Mouse (Mus musculus): ENCODE data around the gene Nenf. TPM values are rescaled to one million over a fixed set of nuclear protein-coding genes. Genes with fewer than 3 reads are reported as not detected.

Nenf gene
- total and polyA plus RNA-seq, 2 experiments, result 24.3 to 31.5 TPM

- WGBS, result 94% methylated on average over 4 of the region's 4 CpGs
- TF ChIP-seq POLR2A (IDR thresholded peaks at IDR 0.05; ENCODE audit: extremely low read depth, insufficient read depth, low read length) (no peak), CTCF (IDR thresholded peaks at IDR 0.05; ENCODE audit: low read depth, low read length) (no peak)
- no peak overlapping the region for H3K4me3 ChIP-seq (ENCODE audit: insufficient read depth, low read depth, low read length)
- no peaks in the 10 kb centered on the region for H3K79me2 ChIP-seq (ENCODE audit: control insufficient read depth, insufficient read depth, low read length)
- H3K27me3 ChIP-seq (ENCODE audit: control insufficient read depth, insufficient read depth, low read length), result no peaks in the 10 kb centered on the region
- DNase-seq (ENCODE audit: extremely low read depth, low read depth, low spot score), result no peak
- H3K9ac ChIP-seq (ENCODE audit: low read depth, low read length), result no peak overlapping the region
- no peaks in the 10 kb centered on the region for H3K4me1 ChIP-seq (ENCODE audit: control insufficient read depth, insufficient read depth, low read length)
- H3K36me3 ChIP-seq (ENCODE audit: control insufficient read depth, insufficient read depth, low read length), result no peaks in the 10 kb centered on the region
- H3K27ac ChIP-seq (replicated peaks; ENCODE audit: insufficient read depth, low read depth, low read length), result no peak overlapping the region
Observed at GRCm38 (mm10) chr1:191340530-191340929, 22.5 kb upstream of the Nenf start.

- Histone ChIP-seq H3K4me3 (ENCODE audit: insufficient read depth, low read depth, low read length) (no peak overlapping the region), H3K79me2 (ENCODE audit: control insufficient read depth, insufficient read depth, low read length) (no peaks in the 10 kb centered on the region), H3K27me3 (ENCODE audit: control insufficient read depth, insufficient read depth, low read length) (no peaks in the 10 kb centered on the region), H3K4me1 (ENCODE audit: control insufficient read depth, insufficient read depth, low read length) (no peaks in the 10 kb centered on the region), H3K9ac (ENCODE audit: low read depth, low read length) (no peak overlapping the region), H3K36me3 (ENCODE audit: control insufficient read depth, insufficient read depth, low read length) (no peaks in the 10 kb centered on the region), H3K27ac (replicated peaks; ENCODE audit: insufficient read depth, low read depth, low read length) (no peak overlapping the region)
- 83% methylated on average over 2 of the region's 2 CpGs for WGBS
- no peak for TF ChIP-seq POLR2A (IDR thresholded peaks at IDR 0.05; ENCODE audit: extremely low read depth, insufficient read depth, low read length)
- no peak for TF ChIP-seq CTCF (IDR thresholded peaks at IDR 0.05; ENCODE audit: low read depth, low read length)
- no peak for DNase-seq (ENCODE audit: extremely low read depth, low read depth, low spot score)
Observed at GRCm38 (mm10) chr1:191339876-191340275, 21.9 kb upstream of the Nenf start.

- Histone ChIP-seq H3K27me3 (ENCODE audit: control insufficient read depth, insufficient read depth, low read length) (no peaks in the 10 kb centered on the region), H3K4me1 (ENCODE audit: control insufficient read depth, insufficient read depth, low read length) (peaks cover 2% of the 10 kb centered on the region; the same call in 1 of the 2 replicates), H3K36me3 (ENCODE audit: control insufficient read depth, insufficient read depth, low read length) (no peaks in the 10 kb centered on the region), H3K79me2 (ENCODE audit: control insufficient read depth, insufficient read depth, low read length) (no peaks in the 10 kb centered on the region), H3K4me3 (ENCODE audit: insufficient read depth, low read depth, low read length) (no peak overlapping the region), H3K9ac (ENCODE audit: low read depth, low read length) (no peak overlapping the region), H3K27ac (replicated peaks; ENCODE audit: insufficient read depth, low read depth, low read length) (no peak overlapping the region)
- 88% methylated on average over 5 of the region's 5 CpGs for WGBS
- TF ChIP-seq CTCF (IDR thresholded peaks at IDR 0.05; ENCODE audit: low read depth, low read length), result no peak
- TF ChIP-seq POLR2A (IDR thresholded peaks at IDR 0.05; ENCODE audit: extremely low read depth, insufficient read depth, low read length), result no peak
- DNase-seq (ENCODE audit: extremely low read depth, low read depth, low spot score), result no peak
Observed at GRCm38 (mm10) chr1:191334500-191334899, 16.5 kb upstream of the Nenf start.

GRCm38 (mm10) chr1:191330356-191330755 is 12.4 kb upstream of the Nenf start:
- no peak for DNase-seq (ENCODE audit: extremely low read depth, low read depth, low spot score)
- H3K27ac ChIP-seq (replicated peaks; ENCODE audit: insufficient read depth, low read depth, low read length), result no peak overlapping the region
- WGBS, result 83% methylated on average over 4 of the region's 4 CpGs
- TF ChIP-seq POLR2A (IDR thresholded peaks at IDR 0.05; ENCODE audit: extremely low read depth, insufficient read depth, low read length), result no peak
- no peak for TF ChIP-seq CTCF (IDR thresholded peaks at IDR 0.05; ENCODE audit: low read depth, low read length)
- H3K4me3 ChIP-seq (ENCODE audit: insufficient read depth, low read depth, low read length), result no peak overlapping the region
- H3K36me3 ChIP-seq (ENCODE audit: control insufficient read depth, insufficient read depth, low read length), result no peaks in the 10 kb centered on the region
- H3K4me1 ChIP-seq (ENCODE audit: control insufficient read depth, insufficient read depth, low read length), result peaks cover 3% of the 10 kb centered on the region
- H3K9ac ChIP-seq (ENCODE audit: low read depth, low read length), result no peak overlapping the region
- no peaks in the 10 kb centered on the region for H3K79me2 ChIP-seq (ENCODE audit: control insufficient read depth, insufficient read depth, low read length)
- no peaks in the 10 kb centered on the region for H3K27me3 ChIP-seq (ENCODE audit: control insufficient read depth, insufficient read depth, low read length)

- WGBS, result 84% methylated on average over 8 of the region's 8 CpGs
- H3K9ac ChIP-seq (ENCODE audit: low read depth, low read length), result no peak overlapping the region
- H3K4me3 ChIP-seq (ENCODE audit: insufficient read depth, low read depth, low read length), result no peak overlapping the region
- H3K27ac ChIP-seq (replicated peaks; ENCODE audit: insufficient read depth, low read depth, low read length), result no peak overlapping the region; the same call in 1 of the 2 replicates
- H3K27me3 ChIP-seq (ENCODE audit: control insufficient read depth, insufficient read depth, low read length), result no peaks in the 10 kb centered on the region
- DNase-seq (ENCODE audit: extremely low read depth, low read depth, low spot score), result no peak
- no peaks in the 10 kb centered on the region for H3K36me3 ChIP-seq (ENCODE audit: control insufficient read depth, insufficient read depth, low read length)
- no peaks in the 10 kb centered on the region for H3K79me2 ChIP-seq (ENCODE audit: control insufficient read depth, insufficient read depth, low read length)
- peaks cover 3% of the 10 kb centered on the region for H3K4me1 ChIP-seq (ENCODE audit: control insufficient read depth, insufficient read depth, low read length)
- no peak for TF ChIP-seq CTCF (IDR thresholded peaks at IDR 0.05; ENCODE audit: low read depth, low read length)
- TF ChIP-seq POLR2A (IDR thresholded peaks at IDR 0.05; ENCODE audit: extremely low read depth, insufficient read depth, low read length), result no peak
Observed at GRCm38 (mm10) chr1:191328019-191328441, 10.0 kb upstream of the Nenf start.

GRCm38 (mm10) chr1:191327258-191327657 is 9.3 kb upstream of the Nenf start:
- Histone ChIP-seq H3K9ac (ENCODE audit: low read depth, low read length) (no peak overlapping the region), H3K4me3 (ENCODE audit: insufficient read depth, low read depth, low read length) (no peak overlapping the region), H3K79me2 (ENCODE audit: control insufficient read depth, insufficient read depth, low read length) (no peaks in the 10 kb centered on the region), H3K4me1 (ENCODE audit: control insufficient read depth, insufficient read depth, low read length) (peaks cover 3% of the 10 kb centered on the region), H3K36me3 (ENCODE audit: control insufficient read depth, insufficient read depth, low read length) (no peaks in the 10 kb centered on the region), H3K27ac (replicated peaks; ENCODE audit: insufficient read depth, low read depth, low read length) (no peak overlapping the region), H3K27me3 (ENCODE audit: control insufficient read depth, insufficient read depth, low read length) (no peaks in the 10 kb centered on the region)
- no peak for TF ChIP-seq CTCF (IDR thresholded peaks at IDR 0.05; ENCODE audit: low read depth, low read length)
- no peak for TF ChIP-seq POLR2A (IDR thresholded peaks at IDR 0.05; ENCODE audit: extremely low read depth, insufficient read depth, low read length)
- 80% methylated on average over 8 of the region's 8 CpGs for WGBS
- DNase-seq (ENCODE audit: extremely low read depth, low read depth, low spot score), result no peak
